Mouse (Mus musculus) embryonic facial prominence, embryonic 14.5 days (tissue): ENCODE data around the gene Srpx. TPM values are rescaled to one million over a fixed set of nuclear protein-coding genes. Genes with fewer than 3 reads are reported as not detected.
A peak's percentile ranks its signal among the peaks of the same experiment; 100 is the strongest.

Experiments used
- ATAC-seq: fragments of 200-750 bp; cut with Nextera tagmentation; 2 replicates; pipeline ENCODE4 v1.8.0; 2017; ENCODE audit warnings: low read depth, moderate number of reproducible peaks, moderate TSS enrichment
- DNase-seq: peaks from one replicate; pipeline ENCODE4 v3.0.0-alpha.2; 2015; ENCODE audit warnings: low spot score
- H3K27ac ChIP-seq: fragments of 300-500 bp; sonication (generic); replicated peaks from 2 replicates; pipeline ENCODE4 v1.5.1; 2014; ENCODE audit warnings: low read depth, mild to moderate bottlenecking, low read length, moderate library complexity
- H3K27me3 ChIP-seq: fragments of 300-500 bp; sonication (generic); replicated peaks from 2 replicates; pipeline ENCODE4 v1.6.1; 2014; ENCODE audit warnings: low read length; ENCODE audit not compliant: control insufficient read depth, insufficient read depth
- H3K36me3 ChIP-seq: fragments of 300-500 bp; sonication (generic); 2 replicates; pipeline ENCODE4 v1.6.1; 2014; ENCODE audit warnings: low read length, mixed read lengths; ENCODE audit not compliant: control insufficient read depth, insufficient read depth
- H3K4me1 ChIP-seq: fragments of 300-500 bp; sonication (generic); 2 replicates; pipeline ENCODE4 v1.6.1; 2014; ENCODE audit warnings: antibody characterized with exemption, low read length; ENCODE audit not compliant: control insufficient read depth, insufficient read depth
- H3K4me2 ChIP-seq: fragments of 300-500 bp; sonication (generic); 2 replicates; pipeline ENCODE4 v1.6.1; 2014; ENCODE audit warnings: low read depth, mild to moderate bottlenecking, low read length, moderate library complexity, mixed read lengths
- H3K4me3 ChIP-seq: fragments of 300-500 bp; sonication (generic); 2 replicates; pipeline ENCODE4 v1.5.1; 2014; ENCODE audit warnings: low read depth, mild to moderate bottlenecking, low read length
- H3K9ac ChIP-seq: fragments of 300-500 bp; sonication (generic); 2 replicates; pipeline ENCODE4 v1.6.1; 2014; ENCODE audit warnings: low read depth, mild to moderate bottlenecking, low read length, moderate library complexity, mixed read lengths
- H3K9me3 ChIP-seq: fragments of 300-500 bp; sonication (generic); 2 replicates; pipeline ENCODE4 v1.6.1; 2016; ENCODE audit warnings: low read length; ENCODE audit not compliant: control insufficient read depth
- WGBS: fragments of 180-500 bp; shearing (Covaris S2); extraction: QIAGEN DNeasy Blood & Tissue Kit; methylation state at CpG from one replicate; pipeline ENCODE4 v1.1.7; 2014; 5-methylcytosine and 5-hydroxymethylcytosine counted together
- polyA plus RNA-seq: library from polyadenylated mRNA; unstranded; fragments of >200 nt; fragmentation: Nextera tagmentation; extraction: Ambion mirVana; gene quantifications from 2 replicates; pipeline ENCODE4 v1.2.1, GENCODE M21; 2014

Gene Srpx
- polyA plus RNA-seq, 1 experiment from 2014 or later = 84.8 TPM

- no peak overlapping the region for H3K27ac ChIP-seq
- no peak overlapping the region for H3K9ac ChIP-seq
- DNase-seq (peak; percentile 46), ATAC-seq (no peak; the same call in 1 of the 2 replicates)
- H3K36me3 ChIP-seq = no peaks in the 10 kb centered on the region
- 55% methylated on average over 1 of the region's 1 CpGs for WGBS
- H3K4me2 ChIP-seq = no peak overlapping the region
- H3K27me3 ChIP-seq = no peaks in the 10 kb centered on the region
- no peak overlapping the region for H3K4me3 ChIP-seq
- H3K9me3 ChIP-seq = no peaks in the 10 kb centered on the region
- no peaks in the 10 kb centered on the region for H3K4me1 ChIP-seq
Measured at GRCm38 (mm10) chrX:10079981-10080380, 37.5 kb downstream of the Srpx start.

GRCm38 (mm10) chrX:10073966-10074365 is 43.5 kb downstream of the Srpx start:
- DNase-seq (no peak), ATAC-seq (no peak)
- Histone ChIP-seq H3K36me3 (no peaks in the 10 kb centered on the region), H3K27ac (no peak overlapping the region), H3K4me1 (no peaks in the 10 kb centered on the region), H3K4me3 (no peak overlapping the region), H3K27me3 (no peaks in the 10 kb centered on the region), H3K4me2 (no peak overlapping the region), H3K9ac (no peak overlapping the region), H3K9me3 (no peaks in the 10 kb centered on the region)
- WGBS = 67% methylated on average over 3 of the region's 3 CpGs

- WGBS = 59% methylated on average over 2 of the region's 2 CpGs
- ATAC-seq (peak; percentile 44; the same call in 1 of the 2 replicates), DNase-seq (no peak)
- Histone ChIP-seq H3K4me3 (no peak overlapping the region), H3K4me2 (no peak overlapping the region), H3K9me3 (no peaks in the 10 kb centered on the region), H3K27ac (no peak overlapping the region), H3K36me3 (no peaks in the 10 kb centered on the region), H3K27me3 (no peaks in the 10 kb centered on the region), H3K9ac (no peak overlapping the region), H3K4me1 (no peaks in the 10 kb centered on the region)
Measured at GRCm38 (mm10) chrX:10071529-10071928, 46.0 kb downstream of the Srpx start.

- no peaks in the 10 kb centered on the region for H3K27me3 ChIP-seq
- no peak overlapping the region for H3K4me2 ChIP-seq
- WGBS = 25% methylated on average over 6 of the region's 6 CpGs
- H3K27ac ChIP-seq = no peak overlapping the region
- DNase-seq (no peak), ATAC-seq (no peak)
- no peak overlapping the region for H3K9ac ChIP-seq
- H3K4me1 ChIP-seq = no peaks in the 10 kb centered on the region
- no peaks in the 10 kb centered on the region for H3K36me3 ChIP-seq
- H3K9me3 ChIP-seq = no peaks in the 10 kb centered on the region
- H3K4me3 ChIP-seq = no peak overlapping the region
Measured at GRCm38 (mm10) chrX:10070689-10071088, 46.8 kb downstream of the Srpx start.

- WGBS = 72% methylated on average over 4 of the region's 4 CpGs
- Histone ChIP-seq H3K9me3 (no peaks in the 10 kb centered on the region), H3K27ac (no peak overlapping the region), H3K4me2 (no peak overlapping the region), H3K4me3 (no peak overlapping the region), H3K36me3 (no peaks in the 10 kb centered on the region), H3K4me1 (no peaks in the 10 kb centered on the region), H3K9ac (no peak overlapping the region), H3K27me3 (no peaks in the 10 kb centered on the region)
- DNase-seq (no peak), ATAC-seq (no peak)
Measured at GRCm38 (mm10) chrX:10069405-10069804, 48.1 kb downstream of the Srpx start.

DNA sequence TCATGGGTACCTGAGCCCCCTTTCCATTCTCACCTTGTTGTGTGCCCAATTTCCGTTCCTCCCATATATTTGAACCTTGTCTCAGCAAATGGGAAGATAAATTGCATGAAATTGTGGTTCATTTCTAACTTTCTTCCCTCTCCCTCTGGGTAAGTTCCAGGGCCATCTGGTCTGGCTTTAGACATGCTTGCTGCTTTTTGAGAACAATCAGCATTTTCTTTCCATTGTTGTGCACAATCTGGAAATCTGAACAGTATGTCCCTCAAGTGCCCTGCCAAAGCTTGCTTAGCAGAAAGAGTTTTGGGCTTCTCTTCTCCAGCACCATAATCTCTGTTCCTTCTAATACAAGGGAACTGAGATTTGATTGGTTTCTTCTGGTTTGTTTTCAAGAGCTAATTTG is 53.7 kb downstream of the Srpx start:
- ATAC-seq (no peak), DNase-seq (peak; percentile 45)
- H3K4me3 ChIP-seq = no peak overlapping the region
- no peaks in the 10 kb centered on the region for H3K36me3 ChIP-seq
- WGBS = 67% methylated on average over 1 of the region's 1 CpGs
- H3K9ac ChIP-seq = no peak overlapping the region
- no peaks in the 10 kb centered on the region for H3K9me3 ChIP-seq
- no peak overlapping the region for H3K4me2 ChIP-seq
- no peak overlapping the region for H3K27ac ChIP-seq
- H3K27me3 ChIP-seq = no peaks in the 10 kb centered on the region
- no peaks in the 10 kb centered on the region; the same call in 1 of the 2 replicates for H3K4me1 ChIP-seq

GRCm38 (mm10) chrX:10063361-10063760 is 54.1 kb downstream of the Srpx start:
- ATAC-seq (no peak), DNase-seq (no peak)
- H3K27me3 ChIP-seq = no peaks in the 10 kb centered on the region
- H3K9ac ChIP-seq = no peak overlapping the region
- no peaks in the 10 kb centered on the region for H3K36me3 ChIP-seq
- H3K4me1 ChIP-seq = no peaks in the 10 kb centered on the region; the same call in 1 of the 2 replicates
- WGBS = 72% methylated on average over 2 of the region's 2 CpGs
- H3K4me2 ChIP-seq = no peak overlapping the region
- H3K4me3 ChIP-seq = no peak overlapping the region
- no peak overlapping the region for H3K27ac ChIP-seq
- H3K9me3 ChIP-seq = no peaks in the 10 kb centered on the region

- Histone ChIP-seq H3K4me3 (no peak overlapping the region), H3K9ac (no peak overlapping the region), H3K27ac (no peak overlapping the region), H3K36me3 (no peaks in the 10 kb centered on the region), H3K4me2 (no peak overlapping the region), H3K4me1 (no peaks in the 10 kb centered on the region; the same call in 1 of the 2 replicates), H3K9me3 (no peaks in the 10 kb centered on the region), H3K27me3 (no peaks in the 10 kb centered on the region)
- no peak for DNase-seq
- ATAC-seq = no peak
- 65% methylated on average over 4 of the region's 4 CpGs for WGBS
Measured at GRCm38 (mm10) chrX:10062201-10062600, 55.3 kb downstream of the Srpx start.

DNA sequence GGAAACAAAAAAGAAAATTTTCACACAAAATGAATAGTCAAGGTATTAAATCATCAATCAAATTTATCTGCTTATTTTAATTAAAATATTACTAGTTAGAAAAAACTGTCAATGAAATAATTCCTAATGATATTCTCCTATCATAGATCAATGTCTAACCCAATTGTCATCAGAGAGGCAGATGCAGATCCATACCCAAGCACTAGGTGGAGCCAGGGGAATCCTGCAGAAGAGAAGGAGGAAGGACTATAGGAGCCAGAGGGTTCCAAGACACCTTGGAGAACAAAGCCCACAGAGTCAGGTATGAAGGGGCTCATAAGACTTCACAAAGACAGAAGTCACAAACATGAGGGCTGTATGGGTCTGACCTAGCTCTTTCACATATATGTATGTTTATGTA is 82.8 kb downstream of the Srpx start:
- Histone ChIP-seq H3K4me1 (no peaks in the 10 kb centered on the region), H3K36me3 (no peaks in the 10 kb centered on the region), H3K4me3 (no peak overlapping the region), H3K27me3 (no peaks in the 10 kb centered on the region), H3K9ac (no peak overlapping the region), H3K4me2 (no peak overlapping the region), H3K27ac (no peak overlapping the region), H3K9me3 (no peaks in the 10 kb centered on the region)
- DNase-seq (no peak), ATAC-seq (no peak)
